Mouse (Mus musculus) 3134 (cell line): ENCODE data around the gene Pcp4l1.
"Not testable (repeated sequence)": the region's sequence is repeated elsewhere in the genome, so short reads cannot be mapped to it uniquely, and the experiment has no call there.

ENCODE experiments used
- DNase-seq: peaks from one replicate; pipeline ENCODE4 v3.0.0-alpha.2; 2011; ENCODE audit warnings: low spot score; ENCODE audit not compliant: insufficient read length; ENCODE audit errors: extremely low read depth

Gene Pcp4l1

GRCm38 (mm10) chr1:171195887-171196397, at the start of gene Pcp4l1:
TSS of gene Pcp4l1 (minus strand) at chr1:171196268.
- DNase-seq: no peak

- no peak for DNase-seq
Observed at GRCm38 (mm10) chr1:171245353-171245752, 49.3 kb upstream of the Pcp4l1 start.

GRCm38 (mm10) chr1:171241952-171242351, 45.9 kb upstream of the Pcp4l1 start:
- DNase-seq: not testable (repeated sequence)

GRCm38 (mm10) chr1:171240911-171241310, 44.8 kb upstream of the Pcp4l1 start:
- no peak for DNase-seq

- no peak for DNase-seq
Observed at GRCm38 (mm10) chr1:171239992-171240744, 44.1 kb upstream of the Pcp4l1 start.

GRCm38 (mm10) chr1:171238463-171238862, 42.4 kb upstream of the Pcp4l1 start:
- DNase-seq: peak; percentile 28

GRCm38 (mm10) chr1:171237438-171237837, 41.4 kb upstream of the Pcp4l1 start:
- DNase-seq: no peak

- no peak for DNase-seq
Observed at GRCm38 (mm10) chr1:171235791-171236190, 39.7 kb upstream of the Pcp4l1 start.

- DNase-seq: no peak
Observed at GRCm38 (mm10) chr1:171234538-171234937, 38.5 kb upstream of the Pcp4l1 start.

- no peak for DNase-seq
Observed at GRCm38 (mm10) chr1:171234126-171234525, 38.1 kb upstream of the Pcp4l1 start, which contains the start of gene Fcer1g. TSS of gene Fcer1g (minus strand) at chr1:171234365.

GRCm38 (mm10) chr1:171232800-171233730, 37.0 kb upstream of the Pcp4l1 start:
- DNase-seq: no peak

GRCm38 (mm10) chr1:171232348-171232747, 36.3 kb upstream of the Pcp4l1 start:
- DNase-seq: no peak

- no peak for DNase-seq
Observed at GRCm38 (mm10) chr1:171231844-171232243, 35.8 kb upstream of the Pcp4l1 start.

- DNase-seq: no peak
Observed at GRCm38 (mm10) chr1:171230215-171230614, 34.1 kb upstream of the Pcp4l1 start.

- DNase-seq: no peak
Observed at GRCm38 (mm10) chr1:171229750-171230149, 33.7 kb upstream of the Pcp4l1 start.

- DNase-seq: no peak
Observed at GRCm38 (mm10) chr1:171227879-171228278, 31.8 kb upstream of the Pcp4l1 start.

- DNase-seq: no peak
Observed at GRCm38 (mm10) chr1:171226780-171227179, 30.7 kb upstream of the Pcp4l1 start.

GRCm38 (mm10) chr1:171224857-171225256, 28.8 kb upstream of the Pcp4l1 start, which contains the start of gene Apoa2:
TSS of gene Apoa2 (plus strand) at chr1:171225054.
- no peak for DNase-seq

- no peak for DNase-seq
Observed at GRCm38 (mm10) chr1:171223796-171224195, 27.7 kb upstream of the Pcp4l1 start.

GRCm38 (mm10) chr1:171223168-171223567, 27.1 kb upstream of the Pcp4l1 start:
- DNase-seq: peak; percentile 32
